Mouse (Mus musculus): ENCODE results near the gene Zcchc2.

Zcchc2 gene

DNA sequence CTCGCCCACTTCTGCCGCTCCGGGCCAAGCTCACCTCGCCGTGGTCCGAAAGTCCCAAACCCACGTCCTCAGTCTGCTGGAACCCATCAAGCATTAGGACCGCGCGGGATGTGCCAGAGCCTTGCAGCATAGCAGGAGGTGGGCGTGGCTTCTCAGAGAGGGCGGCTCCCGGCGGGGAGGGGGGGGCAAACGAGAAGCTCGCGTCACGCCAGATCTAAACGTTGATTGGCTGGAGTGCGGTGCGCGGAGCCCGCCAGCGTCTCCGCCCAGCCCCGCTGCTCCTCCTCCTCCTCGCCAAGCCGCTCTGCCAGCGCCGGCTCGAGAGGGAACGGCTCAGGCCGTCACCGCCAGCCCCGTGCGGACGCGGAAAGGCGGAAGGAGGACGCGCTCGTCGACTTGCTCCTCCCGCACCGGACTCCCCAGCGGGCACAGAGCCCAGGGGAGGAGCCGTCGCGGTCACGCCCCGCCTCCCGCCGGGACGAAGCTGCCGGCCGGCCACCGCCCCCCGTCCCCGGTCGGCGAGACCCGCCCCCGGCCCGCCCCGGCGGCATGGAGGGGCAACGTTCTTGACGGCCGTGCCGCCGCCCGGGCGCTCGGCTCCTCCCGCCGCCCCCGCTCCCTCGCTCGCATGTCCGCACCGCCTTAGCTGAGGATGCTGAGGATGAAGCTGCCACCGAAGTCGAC is at the start of gene Zcchc2:
Zcchc2 (plus strand) TSS at position 269 of the 684 bp plus-strand sequence.
- DNase-seq (ENCODE audit: low read depth, low spot score), result peak; percentile 97

DNA sequence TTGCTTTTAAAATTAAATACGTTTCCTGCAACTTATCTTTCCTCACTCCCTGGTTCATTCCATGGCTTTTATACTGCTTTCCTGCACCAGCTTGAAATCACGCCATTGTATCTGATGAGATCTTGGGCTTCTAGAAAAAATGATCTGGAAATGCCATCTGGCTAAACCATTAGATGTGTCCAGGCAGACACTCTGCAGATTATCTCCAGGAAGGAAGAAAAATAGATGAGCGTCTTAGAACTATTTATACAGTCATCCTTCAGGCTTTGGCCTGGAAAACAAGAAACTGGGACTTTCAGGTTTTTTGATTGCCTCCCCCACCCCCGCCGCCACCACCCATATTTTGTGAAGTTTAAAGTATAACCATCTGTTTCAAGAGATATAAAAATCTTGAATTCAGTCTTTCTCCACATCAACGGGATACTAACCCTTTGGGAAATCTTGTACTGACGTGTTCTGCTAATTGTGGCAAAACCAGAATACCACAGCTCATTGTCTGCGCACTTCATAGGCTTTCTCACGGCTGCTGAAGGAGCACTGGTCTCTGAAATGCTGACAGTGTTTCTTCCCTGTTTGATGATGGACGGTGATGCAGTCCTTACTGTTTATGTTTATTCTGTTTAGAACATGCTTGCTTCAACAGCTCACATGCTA is 45.2 kb upstream of the Zcchc2 start:
- DNase-seq (ENCODE audit: low read depth, low spot score), result no peak

DNA sequence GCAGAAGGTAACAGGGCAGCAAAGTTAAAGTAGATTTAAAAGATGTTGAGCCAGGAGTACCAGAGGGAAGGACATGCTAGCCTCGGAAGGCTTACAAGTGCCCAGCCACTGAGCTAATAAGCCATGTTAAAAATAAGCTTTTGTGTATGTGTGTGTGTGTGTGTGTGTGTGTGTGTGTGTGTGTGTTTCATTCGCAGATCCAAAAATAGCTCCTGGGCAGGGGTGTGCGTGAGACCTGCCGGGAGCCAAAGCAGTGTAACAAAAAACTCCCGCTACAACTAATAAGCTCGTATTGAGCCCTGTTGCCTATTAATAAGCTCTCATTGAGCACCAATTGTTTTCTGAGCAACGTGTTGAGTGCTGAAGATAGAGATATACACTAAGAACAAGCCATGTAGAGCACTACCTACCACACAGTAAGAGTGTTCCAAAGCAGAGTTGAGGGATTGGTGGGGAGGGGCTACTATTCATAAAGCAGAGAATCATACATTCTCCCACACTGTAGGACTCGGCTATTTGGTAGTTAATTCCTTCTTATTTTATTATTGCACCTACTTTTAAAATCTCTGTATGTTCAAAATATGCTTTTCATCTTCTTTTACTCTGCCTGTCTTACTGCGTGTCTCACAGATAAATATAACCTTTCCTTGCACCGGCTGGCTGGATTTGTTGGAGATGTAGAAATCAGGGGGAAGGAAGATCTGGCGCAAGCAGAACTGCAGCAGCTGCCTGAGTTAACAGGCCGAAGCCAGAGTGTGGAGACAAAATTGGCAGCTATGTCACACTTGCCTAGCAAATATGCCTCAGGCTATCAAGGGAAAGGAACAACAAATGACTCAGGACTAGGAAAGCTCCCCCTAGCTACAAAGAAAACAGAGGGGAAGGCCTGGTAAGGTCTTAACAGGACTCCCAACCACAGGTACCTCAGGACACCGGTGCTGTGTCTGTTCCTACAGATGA is 43.3 kb upstream of the Zcchc2 start:
- DNase-seq (ENCODE audit: low read depth, low spot score), result peak; percentile 90

DNA sequence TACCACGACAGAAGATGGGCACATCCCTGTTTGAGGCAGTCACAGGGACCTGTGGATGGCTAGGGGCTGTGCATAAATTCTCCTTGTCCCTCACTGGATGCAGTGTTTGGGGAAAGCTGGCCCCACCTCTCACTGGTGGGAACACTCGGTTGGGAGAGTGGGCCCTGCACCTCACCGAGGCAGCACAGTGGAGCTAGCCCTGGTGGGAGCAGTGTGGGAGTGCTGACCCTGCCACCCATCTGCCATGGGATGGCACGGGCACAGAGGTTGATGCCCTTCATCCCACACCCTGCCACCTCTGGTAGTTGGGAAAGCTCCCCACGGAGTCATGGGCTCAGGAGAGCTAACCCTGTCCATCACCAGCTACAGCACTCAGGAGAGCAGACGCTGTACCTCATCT is 41.9 kb upstream of the Zcchc2 start:
- DNase-seq (ENCODE audit: low read depth, low spot score), result no peak

DNA sequence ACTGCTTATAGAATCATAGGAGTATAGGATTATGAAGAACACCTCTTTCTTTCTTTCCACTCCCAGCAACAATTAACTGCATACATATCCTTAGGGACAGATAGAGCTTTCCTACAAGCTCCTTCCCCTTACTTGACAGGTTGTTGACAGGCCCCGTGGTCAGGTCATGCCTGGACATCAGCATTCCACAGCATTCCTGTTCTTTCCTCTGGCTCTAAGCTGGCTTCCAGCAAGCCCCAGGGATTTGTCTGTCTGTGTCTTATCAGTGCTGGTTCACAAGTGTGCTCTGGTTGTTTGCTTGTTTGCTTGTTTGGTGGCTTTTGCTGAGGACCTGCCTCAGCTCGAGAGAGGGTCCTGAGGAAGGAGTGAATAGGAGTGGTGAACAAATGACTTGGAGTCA is 36.6 kb upstream of the Zcchc2 start:
- peak; percentile 88 for DNase-seq (ENCODE audit: low read depth, low spot score)

DNA sequence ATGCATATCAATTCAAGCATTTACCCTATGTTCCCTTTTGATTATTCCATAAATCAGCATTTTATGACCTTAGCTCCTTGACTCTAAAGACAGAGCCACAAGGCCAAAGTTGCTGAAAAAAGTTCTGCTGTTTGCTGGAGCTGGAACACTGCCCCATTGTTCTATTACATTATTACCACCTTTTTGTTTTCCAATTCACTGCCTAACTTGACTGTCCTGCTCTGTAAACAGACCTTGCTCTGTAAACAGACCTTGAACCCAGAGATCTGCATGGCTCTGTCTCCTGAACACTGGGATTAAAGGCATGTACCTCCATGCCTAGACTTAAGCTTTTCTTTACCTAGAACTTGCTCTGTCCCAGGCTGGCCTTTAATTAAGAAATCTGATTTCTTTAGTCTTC is 36.2 kb upstream of the Zcchc2 start:
- DNase-seq (ENCODE audit: low read depth, low spot score), result peak; percentile 43

DNA sequence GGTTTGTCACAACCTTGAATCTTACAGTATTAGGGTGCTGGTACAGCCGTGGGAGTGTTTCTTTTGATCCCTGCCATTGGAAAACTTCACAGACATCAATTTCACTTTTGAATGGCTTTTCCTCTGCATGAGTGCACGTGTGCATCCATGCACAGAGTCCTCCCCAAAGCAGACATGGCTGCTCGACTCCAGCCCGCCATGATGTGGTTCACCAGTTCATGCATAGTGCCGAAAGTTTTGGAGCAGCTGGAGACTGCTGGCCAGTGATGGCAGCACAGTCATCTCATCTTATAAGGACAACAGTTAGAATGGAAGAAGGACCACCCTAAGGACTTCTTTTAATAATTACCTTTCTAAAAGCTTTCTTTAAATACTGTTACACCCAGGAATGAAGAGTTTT is 34.1 kb upstream of the Zcchc2 start:
- no peak for DNase-seq (ENCODE audit: low read depth, low spot score)

DNA sequence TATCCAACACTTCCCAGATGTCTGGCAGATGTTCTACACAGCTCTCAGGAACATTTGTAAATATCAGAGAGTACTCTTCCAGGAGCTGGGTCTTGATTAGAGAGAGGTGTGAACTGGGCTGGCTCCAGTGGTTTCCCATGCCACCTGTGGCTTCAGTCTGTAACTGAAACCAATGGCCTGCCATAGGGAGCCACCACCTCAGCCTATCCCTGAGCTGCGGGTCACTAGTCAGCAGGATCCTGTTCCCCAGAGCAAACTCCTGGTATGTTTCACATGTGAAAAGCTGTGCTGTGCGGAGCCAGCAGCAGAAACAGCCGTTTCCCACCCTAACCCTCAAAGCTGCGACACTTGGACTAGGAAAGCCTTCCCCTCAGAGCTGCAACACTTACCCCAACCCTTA is 28.7 kb upstream of the Zcchc2 start:
- DNase-seq (ENCODE audit: low read depth, low spot score), result no peak

DNA sequence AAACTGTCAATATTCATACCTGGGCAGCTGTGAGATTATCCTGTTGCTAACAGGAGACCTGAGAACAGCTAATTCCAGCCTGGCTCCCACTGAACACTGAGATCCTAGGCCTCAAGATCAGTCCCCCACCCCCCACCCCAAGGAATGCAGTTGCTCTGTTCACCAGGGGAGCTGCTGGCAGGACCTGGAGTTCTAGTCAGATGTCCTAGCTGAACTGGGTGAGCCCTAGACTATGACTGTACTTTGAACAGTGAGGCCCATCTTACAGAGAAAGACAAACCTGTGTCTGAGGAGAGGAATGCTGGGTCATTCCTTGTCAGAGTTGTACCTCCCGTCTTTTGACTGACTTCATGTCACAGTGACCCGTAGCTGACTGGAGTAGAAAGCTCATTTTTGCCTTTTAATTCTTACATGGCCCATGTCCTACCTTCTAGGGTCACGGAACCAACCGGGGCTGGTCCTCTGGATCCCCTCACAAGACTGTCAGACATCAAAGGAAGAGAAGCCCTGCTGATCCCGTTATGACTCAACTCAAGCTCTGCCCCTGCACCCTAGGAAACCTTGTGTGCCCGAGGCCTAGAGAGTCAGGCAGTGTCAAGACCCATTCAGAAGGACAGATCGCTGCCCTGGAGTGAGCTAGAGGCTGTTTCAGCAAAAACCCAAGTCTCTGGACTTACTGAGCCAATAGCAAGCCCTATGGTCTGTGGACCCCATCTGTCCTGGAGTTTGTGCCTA is 28.0 kb upstream of the Zcchc2 start:
- no peak for DNase-seq (ENCODE audit: low read depth, low spot score)

DNA sequence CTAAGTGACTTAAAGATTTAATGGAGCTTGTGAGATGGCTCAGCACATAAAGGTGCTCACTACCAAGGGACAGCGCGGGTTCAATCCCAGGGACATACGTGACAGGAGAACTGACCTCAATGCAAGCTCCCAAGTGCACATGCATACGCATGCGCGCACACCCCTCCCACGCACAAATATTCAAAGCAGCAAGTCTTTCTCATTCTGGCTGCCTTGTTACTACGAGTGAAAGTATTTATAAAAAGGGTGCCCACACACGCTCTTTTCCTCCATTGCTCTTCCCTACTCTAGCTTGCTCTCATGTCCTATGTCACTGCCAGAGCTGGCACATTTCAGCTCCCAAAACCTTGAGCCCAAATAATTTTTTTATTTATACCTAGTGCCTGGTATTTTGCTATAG is 27.4 kb upstream of the Zcchc2 start:
- no peak for DNase-seq (ENCODE audit: low read depth, low spot score)

DNA sequence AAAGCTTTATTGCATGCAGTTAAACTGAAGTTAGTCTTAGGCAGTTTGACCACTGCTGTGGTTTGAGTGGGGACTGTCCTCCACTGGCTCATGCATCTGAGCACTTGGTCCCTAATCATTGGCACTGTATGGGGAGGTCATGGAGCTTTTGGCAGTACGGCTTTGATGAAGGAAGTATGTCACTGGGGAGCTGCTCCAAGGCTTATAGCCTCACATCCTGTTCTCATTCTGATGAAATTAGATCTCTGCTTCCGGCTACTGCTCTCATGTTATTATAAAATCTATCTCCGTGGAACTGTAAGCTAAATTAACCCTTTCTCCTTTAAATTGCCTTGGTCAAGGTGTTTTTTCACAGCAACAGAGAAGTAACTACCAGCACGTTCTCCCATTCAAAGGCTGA is 25.7 kb upstream of the Zcchc2 start:
- DNase-seq (ENCODE audit: low read depth, low spot score), result no peak

DNA sequence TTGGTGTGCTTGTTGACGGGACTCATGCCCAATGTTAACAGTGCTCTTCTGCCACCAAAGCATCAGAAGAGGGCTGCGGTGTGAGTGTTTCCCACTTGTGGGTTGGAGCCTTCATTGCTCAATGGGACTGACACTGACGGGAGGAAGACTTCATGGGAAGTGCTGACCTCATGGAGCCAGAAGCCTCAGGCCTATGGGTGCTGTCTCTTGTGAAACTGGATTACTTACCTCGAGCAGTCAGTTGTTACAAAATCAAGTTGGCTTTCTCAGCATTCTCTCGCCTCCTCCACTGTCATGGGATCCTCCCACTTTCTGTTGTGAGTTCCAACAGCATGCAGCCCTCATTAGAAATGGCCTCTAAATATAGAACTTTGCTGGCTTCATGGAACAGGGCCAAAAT is 25.0 kb upstream of the Zcchc2 start:
- peak; percentile 26 for DNase-seq (ENCODE audit: low read depth, low spot score)

DNA sequence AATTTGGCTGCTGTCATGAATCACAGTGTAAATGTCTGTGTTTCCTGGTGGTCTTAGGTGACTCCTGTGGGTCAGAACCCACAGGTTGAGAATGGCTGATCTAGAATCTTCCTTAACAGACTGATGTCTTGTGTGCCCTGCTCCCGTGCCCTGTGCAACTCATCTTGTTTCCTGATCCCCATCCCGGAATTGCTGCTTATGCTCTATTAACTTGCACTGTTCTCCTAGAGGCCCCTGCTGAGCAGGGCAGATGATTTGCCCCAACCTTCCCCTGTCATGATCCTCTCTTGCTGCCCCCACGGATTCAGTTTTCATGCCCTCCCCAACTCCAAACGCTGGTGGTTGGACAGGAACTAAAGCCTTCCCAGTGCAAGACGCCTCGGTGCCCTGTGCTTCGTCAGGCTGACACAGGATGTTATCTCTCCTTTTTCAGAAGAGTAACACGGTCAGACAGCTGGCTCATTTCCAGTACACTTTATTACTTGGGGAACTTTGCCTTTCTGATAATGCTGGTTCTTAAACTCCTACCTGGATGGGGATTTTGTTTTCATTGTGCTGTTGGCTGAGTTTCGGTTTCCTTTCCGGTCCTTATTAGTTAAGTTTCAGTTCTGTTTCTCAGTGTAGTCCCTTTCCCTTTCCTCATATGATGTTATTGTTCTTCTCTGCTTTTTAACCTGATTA is 18.6 kb upstream of the Zcchc2 start:
- DNase-seq (ENCODE audit: low read depth, low spot score), result no peak

DNA sequence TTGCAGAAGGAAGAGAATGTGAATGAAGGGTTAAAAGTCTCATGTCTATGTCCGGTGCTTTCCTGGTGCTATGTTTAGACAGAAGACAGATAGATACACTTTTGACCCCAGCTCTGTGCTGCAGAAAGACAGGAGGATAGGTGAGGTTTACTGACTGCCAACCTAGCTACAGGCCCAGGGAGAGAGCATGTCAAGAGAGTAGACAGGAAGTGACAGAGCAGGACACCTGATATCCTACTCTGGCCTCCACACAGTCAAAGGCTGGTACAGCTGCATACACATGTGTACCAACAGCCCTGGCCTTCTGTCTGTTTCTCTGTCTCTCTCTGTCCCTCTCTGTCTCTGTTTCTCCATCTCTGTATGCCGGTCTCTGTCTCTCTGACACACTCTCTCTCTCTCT is 16.2 kb upstream of the Zcchc2 start:
- no peak for DNase-seq (ENCODE audit: low read depth, low spot score)

DNA sequence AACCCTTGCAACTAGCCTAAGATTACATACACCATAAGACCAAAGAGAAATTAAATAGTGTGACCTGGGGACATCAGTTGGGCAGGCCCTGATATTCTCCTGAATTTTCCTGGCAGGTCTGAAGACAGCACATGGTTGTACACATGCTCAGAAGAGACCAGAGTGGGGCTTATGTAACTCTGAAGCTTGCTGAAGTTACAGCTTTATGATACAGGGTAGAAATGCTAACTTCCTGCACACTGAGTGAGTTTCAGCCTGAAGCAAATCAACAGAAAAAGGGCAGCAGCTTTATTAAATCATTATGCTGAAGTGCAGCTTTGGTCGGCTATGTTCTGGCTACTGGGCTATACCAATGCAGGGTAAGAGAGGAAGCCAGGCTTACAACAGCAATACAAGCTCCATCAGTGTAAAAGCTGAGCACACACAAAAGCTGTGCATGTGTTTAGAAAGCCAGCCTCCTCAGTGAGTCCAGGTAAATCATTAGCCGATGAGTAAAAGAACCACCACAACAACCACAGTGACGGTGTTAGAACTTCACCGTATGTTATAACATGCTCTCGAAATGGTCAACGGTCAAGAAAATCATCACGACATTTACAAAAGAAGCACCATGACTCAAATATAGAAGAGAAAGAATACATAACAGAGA is 12.6 kb upstream of the Zcchc2 start:
- no peak for DNase-seq (ENCODE audit: low read depth, low spot score)

DNA sequence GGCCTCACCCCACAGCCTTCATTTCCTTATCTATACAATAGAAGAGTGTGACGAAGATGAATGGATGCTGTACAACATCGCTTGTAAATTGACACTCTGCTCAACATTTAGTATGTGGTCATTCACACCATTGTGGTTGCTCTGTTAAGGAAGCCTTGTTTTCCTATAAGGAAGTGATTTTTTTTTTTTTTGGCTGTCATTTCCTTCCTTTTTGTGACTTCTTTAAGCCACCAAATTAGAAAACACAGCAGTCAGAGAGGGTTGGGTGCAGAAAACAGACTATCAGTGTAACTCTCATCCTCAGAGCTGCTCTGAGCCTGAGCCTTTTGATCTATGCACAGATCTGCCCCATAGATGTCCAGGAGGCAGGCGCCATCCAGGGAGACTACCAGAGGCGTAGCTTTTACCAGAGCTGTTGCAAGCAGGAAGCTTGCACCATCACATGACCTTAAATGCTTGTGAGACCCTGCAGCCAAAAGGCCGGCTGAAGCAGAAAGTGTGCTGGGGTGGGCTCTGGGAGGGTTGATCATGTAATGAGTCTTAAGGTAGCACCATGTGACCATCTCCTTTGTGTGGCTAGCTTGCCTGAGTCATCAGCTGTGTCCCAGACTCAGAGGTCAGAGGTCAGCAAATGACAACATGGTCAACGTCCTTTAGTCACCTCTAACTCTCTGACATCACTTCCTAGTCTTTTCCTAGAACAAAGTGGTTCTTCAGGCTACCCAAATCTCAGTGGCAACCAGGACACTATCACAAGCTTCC is 9.2 kb upstream of the Zcchc2 start:
- peak; percentile 38 for DNase-seq (ENCODE audit: low read depth, low spot score)

DNA sequence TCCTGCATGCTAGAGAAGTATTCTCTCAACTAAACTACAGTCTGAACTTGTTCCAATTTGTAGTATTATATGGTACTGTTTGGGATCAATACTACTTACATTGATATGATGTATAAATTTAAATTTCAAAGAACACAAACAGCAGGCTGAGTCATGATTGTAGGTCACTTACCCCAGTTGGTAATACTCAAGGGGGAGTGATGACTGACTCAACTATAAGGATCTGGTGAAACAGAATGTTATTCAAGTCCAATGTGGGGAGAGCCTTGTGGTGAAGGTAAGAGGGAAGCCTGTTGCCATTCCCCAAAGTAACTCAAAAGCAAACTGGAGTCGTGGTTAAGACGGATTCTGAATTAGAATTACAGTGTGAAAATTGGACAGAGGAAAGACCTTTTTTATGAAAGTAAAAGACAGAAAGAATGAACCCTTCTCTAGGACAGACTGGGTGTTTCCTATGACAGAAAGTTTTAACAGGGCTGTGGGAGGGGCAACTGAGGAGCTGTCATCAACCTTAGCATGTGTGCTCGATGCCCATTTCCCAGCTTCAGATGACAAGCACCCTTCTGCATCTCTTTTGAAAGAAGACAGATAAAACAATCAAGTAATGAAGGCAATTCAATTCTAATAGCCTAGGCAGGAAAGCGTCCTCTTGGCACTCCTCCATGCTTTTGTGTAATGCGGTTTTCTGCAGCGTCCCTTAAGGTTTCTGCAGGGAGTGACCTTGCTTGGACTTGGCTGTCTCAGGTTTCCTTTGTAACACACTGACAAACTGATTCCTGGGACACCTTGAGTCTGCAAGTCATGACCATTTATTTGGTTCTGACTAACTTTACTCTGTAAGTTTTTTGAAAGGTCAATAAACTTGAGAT is 7.5 kb upstream of the Zcchc2 start:
- peak; percentile 78 for DNase-seq (ENCODE audit: low read depth, low spot score)

DNA sequence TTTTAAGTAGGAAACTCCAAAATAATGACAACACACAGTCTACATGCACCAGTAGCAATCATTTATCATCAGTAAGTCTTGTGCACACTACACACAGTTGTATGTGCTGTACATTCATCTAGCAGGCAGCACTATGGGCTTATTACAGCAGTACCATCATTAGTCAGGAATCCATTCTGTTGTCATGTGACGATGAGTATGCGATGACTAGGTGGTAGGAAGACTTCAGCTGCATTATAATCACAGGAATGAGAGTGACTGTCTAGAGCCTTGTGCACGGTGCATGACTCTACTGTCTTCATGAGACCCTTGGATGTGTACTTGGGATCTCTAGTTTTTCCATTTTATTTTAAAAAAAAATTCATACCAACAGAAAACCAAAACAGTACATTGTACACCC is 6.0 kb upstream of the Zcchc2 start:
- DNase-seq (ENCODE audit: low read depth, low spot score), result peak; percentile 82

DNA sequence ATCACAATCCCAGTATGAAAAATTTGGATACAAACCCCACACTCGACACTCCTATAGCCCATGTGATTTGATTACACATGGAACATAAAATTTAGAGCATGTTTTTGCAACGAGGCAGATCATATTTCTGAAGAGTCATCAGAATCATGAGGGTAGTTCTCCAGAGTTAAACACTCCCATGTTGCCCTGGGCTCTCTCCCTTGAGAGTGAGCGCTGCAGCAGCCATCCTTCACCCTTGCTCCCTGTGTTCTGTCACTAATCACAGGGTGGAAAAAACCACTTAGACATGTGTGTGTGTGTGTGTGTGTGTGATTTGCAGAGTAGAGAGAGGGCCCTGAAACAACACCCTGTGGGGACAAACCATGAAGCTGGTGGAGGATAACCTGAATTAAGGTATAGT is 2.0 kb upstream of the Zcchc2 start:
- peak; percentile 84 for DNase-seq (ENCODE audit: low read depth, low spot score)
